Mouse (Mus musculus) lung, postnatal 0 days (tissue): ENCODE measurements at regions not wholly inside any gene's neighbourhood (a gene's known extent, or its start where the extent isn't known, plus 50 kb on each side); places are given as distances from the start of the nearest gene placed in this dataset.
A peak's percentile ranks its signal among the peaks of the same experiment; 100 is the strongest.

Source experiments
- ATAC-seq: fragments of 200-750 bp; cut with Nextera tagmentation; 2 replicates; pipeline ENCODE4 v1.8.0; 2017; ENCODE audit warnings: moderate library complexity
- DNase-seq: peaks from one replicate; pipeline ENCODE4 v3.0.0-alpha.2; 2016; ENCODE audit warnings: low spot score
- H3K27ac ChIP-seq: fragments of 300-500 bp; sonication (generic); 2 replicates; pipeline ENCODE4 v1.5.1; 2014; ENCODE audit warnings: antibody characterized with exemption, mild to moderate bottlenecking, low read length, mixed read lengths
- H3K27me3 ChIP-seq: fragments of 300-500 bp; sonication (generic); replicated peaks from 2 replicates; pipeline ENCODE4 v1.6.1; 2014; ENCODE audit warnings: low read length, mixed read lengths; ENCODE audit not compliant: insufficient read depth
- H3K36me3 ChIP-seq: fragments of 300-500 bp; sonication (generic); 2 replicates; pipeline ENCODE4 v1.6.1; 2014; ENCODE audit warnings: low read length, mixed read lengths; ENCODE audit not compliant: insufficient read depth
- H3K4me1 ChIP-seq: fragments of 300-500 bp; sonication (generic); 2 replicates; pipeline ENCODE4 v1.6.1; 2014; ENCODE audit warnings: antibody characterized with exemption, low read depth, low read length, mixed read lengths; ENCODE audit not compliant: insufficient read depth
- H3K4me2 ChIP-seq: fragments of 300-500 bp; sonication (generic); replicated peaks from 2 replicates; pipeline ENCODE4 v1.6.1; 2014; ENCODE audit warnings: low read depth, mild to moderate bottlenecking, low read length, moderate library complexity, mixed read lengths
- H3K4me3 ChIP-seq: fragments of 300-500 bp; sonication (generic); 2 replicates; pipeline ENCODE4 v1.5.1; 2014; ENCODE audit warnings: low read depth, low read length
- H3K9ac ChIP-seq: fragments of 300-500 bp; sonication (generic); replicated peaks from 2 replicates; pipeline ENCODE4 v1.6.1; 2014; ENCODE audit warnings: low read depth, mild to moderate bottlenecking
- H3K9me3 ChIP-seq: fragments of 300-500 bp; sonication (generic); 2 replicates; pipeline ENCODE4 v1.6.1; 2016; ENCODE audit warnings: low read length, mixed read lengths
- CTCF ChIP-seq: IDR thresholded peaks from 2 replicates; pipeline ENCODE4 v1.5.1; 2016; ENCODE audit warnings: antibody characterized with exemption, mild to moderate bottlenecking
- EP300 ChIP-seq: IDR thresholded peaks from 2 replicates; pipeline ENCODE4 v1.6.1; 2016; ENCODE audit warnings: antibody characterized with exemption, mild to moderate bottlenecking, control low read depth
- WGBS: fragments of 180-500 bp; shearing (Covaris S2); extraction: QIAGEN DNeasy Blood & Tissue Kit; methylation state at CpG from one replicate; pipeline ENCODE4 v1.1.7; 2014; 5-methylcytosine and 5-hydroxymethylcytosine counted together

DNA sequence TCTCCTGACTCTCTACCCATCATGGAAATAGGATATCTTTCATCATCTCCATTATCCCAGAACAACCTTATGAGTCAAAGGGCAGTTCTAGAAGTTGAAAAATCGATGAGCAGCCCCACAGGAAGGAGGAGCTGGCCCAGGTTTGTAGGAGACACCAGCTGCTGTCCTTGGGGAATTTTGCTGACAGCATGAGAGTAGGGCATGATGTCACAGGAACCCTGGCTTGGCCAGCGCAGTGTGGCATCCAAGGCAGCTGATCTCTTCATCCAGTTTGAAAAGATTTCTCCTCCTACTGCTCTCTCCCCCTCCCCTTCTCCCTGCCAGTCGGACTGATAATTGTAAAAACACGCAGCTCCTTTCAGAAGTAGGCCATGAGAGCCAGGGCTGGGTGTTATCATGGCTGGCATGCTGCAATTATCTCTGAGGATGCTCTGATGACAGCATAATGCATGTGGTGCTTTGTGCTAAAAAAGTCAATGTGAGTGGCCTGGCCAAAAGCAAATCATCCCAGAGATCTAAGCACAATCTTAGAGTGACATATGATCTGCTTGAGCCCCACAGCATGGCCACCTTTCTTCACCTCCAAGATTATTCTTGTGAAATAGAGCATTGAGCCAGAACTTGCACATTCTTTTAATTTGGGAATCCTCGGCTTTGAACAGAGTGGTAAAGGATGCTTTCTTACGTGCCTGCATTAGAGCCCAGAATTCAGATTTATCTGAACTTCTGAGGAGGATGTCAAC is 54.2 kb downstream of the Gjd2 start:
- H3K9me3 ChIP-seq: no peaks in the 10 kb centered on the region
- no peaks in the 10 kb centered on the region for H3K27me3 ChIP-seq
- ATAC-seq: no peak
- no peak for DNase-seq
- H3K4me2 ChIP-seq: no peak overlapping the region
- no peaks in the 10 kb centered on the region for H3K36me3 ChIP-seq
- no peak overlapping the region for H3K9ac ChIP-seq
- WGBS: 39% methylated on average over 6 of the region's 6 CpGs
- TF ChIP-seq CTCF (no peak), EP300 (no peak)
- H3K4me3 ChIP-seq: no peak overlapping the region
- no peaks in the 10 kb centered on the region for H3K4me1 ChIP-seq
- no peak overlapping the region for H3K27ac ChIP-seq

DNA sequence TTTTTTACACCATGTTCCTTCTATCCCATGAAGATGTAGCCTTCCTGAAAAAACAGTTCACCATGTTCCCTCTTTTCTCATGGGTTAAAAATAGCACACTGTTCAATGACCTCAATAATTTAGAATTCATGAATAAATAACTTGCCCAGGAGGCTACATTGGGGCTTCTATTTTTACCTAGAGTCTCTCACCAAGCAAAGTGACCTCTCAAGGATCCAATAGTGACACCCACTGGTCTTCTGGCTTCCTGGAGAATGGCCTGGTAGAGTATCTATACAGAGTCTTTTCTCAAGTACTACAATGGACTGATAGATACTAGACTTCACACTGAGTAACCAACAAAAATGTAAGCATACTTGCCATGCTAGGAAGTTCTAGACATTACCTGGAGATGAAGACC is 60.9 kb downstream of the Gjd2 start:
- no peaks in the 10 kb centered on the region; the same call in 1 of the 2 replicates for H3K4me1 ChIP-seq
- no peaks in the 10 kb centered on the region for H3K9me3 ChIP-seq
- no peaks in the 10 kb centered on the region for H3K27me3 ChIP-seq
- H3K4me2 ChIP-seq: no peak overlapping the region
- ATAC-seq: no peak
- H3K9ac ChIP-seq: no peak overlapping the region
- DNase-seq: no peak
- H3K27ac ChIP-seq: no peak overlapping the region
- H3K36me3 ChIP-seq: no peaks in the 10 kb centered on the region
- TF ChIP-seq EP300 (no peak), CTCF (no peak)
- H3K4me3 ChIP-seq: no peak overlapping the region

DNA sequence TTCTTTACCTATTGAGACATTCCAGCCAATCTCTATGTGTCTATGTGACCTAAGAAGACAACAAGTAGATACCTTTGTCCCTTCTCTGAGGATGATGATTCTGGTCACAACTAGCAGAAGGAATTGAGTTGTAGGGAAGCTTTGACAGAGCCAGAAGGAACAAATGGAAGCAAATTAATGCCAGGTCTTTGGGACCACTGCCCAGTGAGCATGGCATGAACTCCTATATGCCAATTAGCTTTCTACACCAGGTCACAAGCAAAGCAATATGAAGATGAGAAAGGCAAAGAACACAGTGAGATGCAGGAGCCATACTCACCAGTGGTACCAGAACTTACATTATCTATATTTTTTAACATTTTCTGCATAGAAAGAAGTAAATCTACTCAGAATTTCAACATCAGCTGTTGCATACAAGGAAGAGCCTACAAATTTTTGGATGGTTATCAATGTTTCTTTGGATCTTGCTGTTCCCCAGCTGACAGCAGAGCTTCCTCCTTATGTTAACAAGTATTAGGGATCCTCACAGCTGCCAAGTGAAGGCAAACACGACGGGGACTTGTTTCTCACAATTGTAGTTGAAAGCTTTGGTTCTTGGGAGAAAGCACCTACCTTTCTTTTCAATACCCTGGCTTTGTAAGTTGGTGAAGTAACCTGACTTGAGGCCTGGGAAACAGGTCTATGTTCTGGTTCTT is 64.0 kb downstream of the Gjd2 start:
- H3K4me1 ChIP-seq: no peaks in the 10 kb centered on the region; the same call in 1 of the 2 replicates
- no peaks in the 10 kb centered on the region for H3K9me3 ChIP-seq
- no peak overlapping the region for H3K4me3 ChIP-seq
- no peaks in the 10 kb centered on the region for H3K27me3 ChIP-seq
- H3K9ac ChIP-seq: no peak overlapping the region
- H3K27ac ChIP-seq: no peak overlapping the region
- WGBS: 43% methylated on average over 2 of the region's 2 CpGs
- no peaks in the 10 kb centered on the region for H3K36me3 ChIP-seq
- no peak for ATAC-seq
- TF ChIP-seq CTCF (no peak), EP300 (no peak)
- DNase-seq: peak; percentile 11
- H3K4me2 ChIP-seq: no peak overlapping the region

DNA sequence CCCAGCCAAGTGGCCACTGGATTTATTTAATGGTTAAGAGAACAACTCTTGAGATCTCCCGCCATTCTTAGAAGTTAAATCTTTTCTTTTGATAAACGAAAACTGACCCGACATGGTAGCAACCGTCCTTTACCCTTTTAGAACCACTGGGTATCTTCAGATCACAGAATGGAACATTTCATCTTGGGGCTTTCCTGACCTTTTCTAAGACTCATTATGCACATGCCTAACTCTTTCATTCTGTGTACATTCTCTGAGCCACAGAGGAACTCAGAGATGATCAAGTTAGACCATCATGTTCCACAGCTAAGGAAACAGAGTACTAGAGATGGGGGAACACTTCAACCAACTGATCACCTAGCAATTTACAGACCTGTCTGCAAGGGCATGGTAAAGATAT is 81.7 kb downstream of the Gjd2 start:
- TF ChIP-seq EP300: no peak
- TF ChIP-seq CTCF: no peak
- WGBS: 86% methylated on average over 4 of the region's 4 CpGs

DNA sequence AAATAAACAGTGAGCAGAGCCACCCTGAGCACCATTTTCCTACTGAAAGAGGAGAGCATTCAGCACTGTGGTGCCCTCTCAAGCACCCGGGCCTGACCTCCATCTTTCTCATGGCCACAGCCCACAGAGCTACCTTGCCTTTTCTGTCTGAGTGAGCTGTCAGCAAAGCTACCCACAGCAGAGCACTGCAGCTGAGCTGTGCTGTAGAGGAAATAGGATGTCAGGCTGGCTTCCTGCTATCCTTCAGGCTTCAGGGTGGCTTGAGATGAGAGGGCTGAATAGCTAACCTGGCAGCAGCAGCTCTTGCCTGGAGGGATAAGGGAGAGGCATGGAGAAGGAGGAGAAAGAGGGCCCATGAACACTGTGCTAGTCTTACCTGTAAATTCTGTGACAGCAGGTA is 82.5 kb downstream of the Gjd2 start:
- 45% methylated on average over 1 of the region's 1 CpGs for WGBS
- Histone ChIP-seq H3K36me3 (no peaks in the 10 kb centered on the region), H3K4me3 (no peak overlapping the region), H3K27me3 (no peaks in the 10 kb centered on the region), H3K4me2 (no peak overlapping the region), H3K4me1 (no peaks in the 10 kb centered on the region), H3K27ac (no peak overlapping the region), H3K9me3 (no peaks in the 10 kb centered on the region), H3K9ac (no peak overlapping the region)
- no peak for ATAC-seq
- DNase-seq: no peak
- TF ChIP-seq CTCF (no peak), EP300 (no peak)

More for the DNA sequence above, 81.7 kb downstream of the Gjd2 start:
- Histone ChIP-seq H3K36me3 (no peaks in the 10 kb centered on the region), H3K9me3 (no peaks in the 10 kb centered on the region), H3K27ac (no peak overlapping the region), H3K27me3 (no peaks in the 10 kb centered on the region), H3K4me2 (no peak overlapping the region), H3K4me3 (no peak overlapping the region), H3K9ac (no peak overlapping the region), H3K4me1 (no peaks in the 10 kb centered on the region)
- ATAC-seq (no peak), DNase-seq (no peak)

DNA sequence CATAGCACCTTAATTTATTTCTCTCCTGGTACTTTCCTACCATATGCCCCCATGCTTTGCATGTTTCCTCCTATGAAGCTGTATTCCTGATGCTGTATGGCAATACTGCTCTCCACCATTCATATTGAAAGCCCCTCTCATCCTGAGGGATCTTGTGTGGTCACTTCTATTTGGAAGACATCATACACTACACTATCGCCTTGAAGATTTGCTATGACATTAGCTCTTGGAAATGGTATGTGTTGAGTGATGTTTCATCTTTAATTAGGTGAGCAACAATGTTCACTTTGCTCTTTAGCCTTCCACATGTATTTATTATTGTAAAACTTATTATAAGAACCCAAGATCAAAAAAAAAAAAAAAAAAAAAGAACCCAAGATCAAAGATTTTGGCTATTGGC is 81.2 kb upstream of the Arhgap11a start:
- Histone ChIP-seq H3K4me3 (no peak overlapping the region), H3K27me3 (no peaks in the 10 kb centered on the region), H3K36me3 (no peaks in the 10 kb centered on the region), H3K4me1 (no peaks in the 10 kb centered on the region), H3K9ac (no peak overlapping the region), H3K9me3 (no peaks in the 10 kb centered on the region), H3K4me2 (no peak overlapping the region), H3K27ac (no peak overlapping the region)
- 43% methylated on average over 1 of the region's 1 CpGs for WGBS
- TF ChIP-seq EP300 (no peak), CTCF (no peak)
- ATAC-seq (no peak), DNase-seq (no peak)
